Mouse (Mus musculus) B cell, adult 2 months (primary cell): ENCODE data around the gene Olfr10.

Source experiments
- DNase-seq, 2 experiments: peaks; one replicate each; pipeline ENCODE4 v3.0.0; 2022

Gene Olfr10

GRCm38 (mm10) chr11:49329686-49330085 is 25.1 kb downstream of the Olfr10 start:
- no peak for DNase-seq

DNA sequence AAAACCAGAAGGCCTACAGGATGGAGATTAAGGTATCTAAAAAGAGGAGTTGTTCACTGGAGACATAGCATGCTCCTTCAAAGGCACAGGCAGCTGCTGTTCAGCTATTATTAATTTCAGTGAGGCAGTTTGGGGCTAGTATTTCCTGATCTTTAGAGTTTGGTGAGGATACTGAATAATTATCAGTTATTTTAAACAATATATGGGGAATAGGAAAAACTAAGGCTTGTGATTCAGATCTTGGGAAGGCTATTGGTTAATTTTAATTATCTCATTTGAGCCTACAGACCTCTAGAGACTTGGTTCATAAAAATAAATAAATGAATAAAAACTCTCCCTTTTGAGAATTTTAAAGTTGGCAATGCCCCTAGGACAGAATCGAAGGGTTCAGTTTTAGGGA is 30.3 kb downstream of the Olfr10 start, which contains the start of gene Olfr1390:
Olfr1390 (plus strand) TSS at position 301 of the 400 bp plus-strand sequence.
- DNase-seq, result no peak

- DNase-seq, result no peak
Observed at GRCm38 (mm10) chr11:49337150-49337832, 32.8 kb downstream of the Olfr10 start.
